Mouse (Mus musculus): ENCODE results near the gene Gm20388.
"Not testable (repeated sequence)": the region's sequence is repeated elsewhere in the genome, so short reads cannot be mapped to it uniquely, and the experiment has no call there.

The Gm20388 gene

GRCm38 (mm10) chr8:120341124-120341523 lies 430.5 kb downstream of the Gm20388 start:
- no peak for DNase-seq (ENCODE audit: low spot score)

GRCm38 (mm10) chr8:120342847-120343548 lies 432.4 kb downstream of the Gm20388 start:
- DNase-seq (ENCODE audit: low spot score) = no peak

GRCm38 (mm10) chr8:120343582-120343981 lies 432.9 kb downstream of the Gm20388 start:
- no peak for DNase-seq (ENCODE audit: low spot score)

GRCm38 (mm10) chr8:120344166-120344565 lies 433.5 kb downstream of the Gm20388 start:
- no peak for DNase-seq (ENCODE audit: low spot score)

DNA sequence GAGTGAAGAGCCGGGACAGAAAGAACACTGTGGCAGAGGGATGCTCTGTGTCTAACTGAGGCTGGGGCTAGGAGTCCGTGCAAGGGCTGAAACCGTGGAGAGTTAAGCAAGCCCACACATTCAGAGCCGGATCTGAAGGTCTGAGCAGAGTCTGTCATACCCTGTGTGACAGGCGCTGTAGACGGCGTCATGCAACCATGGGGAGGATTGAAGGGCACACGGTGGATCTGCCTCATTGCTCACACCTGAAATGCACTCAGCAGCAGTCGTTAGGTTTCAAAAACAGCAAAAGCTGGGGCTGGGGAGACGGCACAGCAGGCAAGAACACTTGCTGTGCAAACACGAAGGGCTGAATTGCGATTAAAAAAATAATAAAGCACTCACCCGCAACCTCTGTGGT lies 433.9 kb downstream of the Gm20388 start:
- DNase-seq (ENCODE audit: low spot score) = no peak

GRCm38 (mm10) chr8:120347734-120348341 lies 437.2 kb downstream of the Gm20388 start:
- no peak for DNase-seq (ENCODE audit: low spot score)

DNA sequence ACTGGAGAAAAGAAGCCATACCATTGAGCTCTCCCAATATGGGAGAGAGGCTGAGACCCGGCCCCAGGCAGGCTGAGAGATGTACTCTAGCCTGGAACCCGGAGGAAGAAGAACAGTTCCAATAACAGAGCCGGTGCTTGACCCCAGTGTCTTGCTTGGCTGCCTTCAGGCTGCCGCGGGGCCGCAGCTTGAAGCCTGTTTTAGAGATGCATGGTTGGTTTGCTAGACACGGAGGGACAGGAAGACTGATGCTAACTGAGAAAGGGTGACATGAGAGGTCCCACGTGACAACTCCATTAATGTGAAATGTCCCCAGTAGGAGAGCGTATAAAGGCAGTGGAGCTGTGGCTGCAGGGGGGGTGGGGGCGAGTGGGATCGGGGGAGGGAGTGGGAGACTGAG lies 438.3 kb downstream of the Gm20388 start:
- DNase-seq (ENCODE audit: low spot score) = no peak

DNA sequence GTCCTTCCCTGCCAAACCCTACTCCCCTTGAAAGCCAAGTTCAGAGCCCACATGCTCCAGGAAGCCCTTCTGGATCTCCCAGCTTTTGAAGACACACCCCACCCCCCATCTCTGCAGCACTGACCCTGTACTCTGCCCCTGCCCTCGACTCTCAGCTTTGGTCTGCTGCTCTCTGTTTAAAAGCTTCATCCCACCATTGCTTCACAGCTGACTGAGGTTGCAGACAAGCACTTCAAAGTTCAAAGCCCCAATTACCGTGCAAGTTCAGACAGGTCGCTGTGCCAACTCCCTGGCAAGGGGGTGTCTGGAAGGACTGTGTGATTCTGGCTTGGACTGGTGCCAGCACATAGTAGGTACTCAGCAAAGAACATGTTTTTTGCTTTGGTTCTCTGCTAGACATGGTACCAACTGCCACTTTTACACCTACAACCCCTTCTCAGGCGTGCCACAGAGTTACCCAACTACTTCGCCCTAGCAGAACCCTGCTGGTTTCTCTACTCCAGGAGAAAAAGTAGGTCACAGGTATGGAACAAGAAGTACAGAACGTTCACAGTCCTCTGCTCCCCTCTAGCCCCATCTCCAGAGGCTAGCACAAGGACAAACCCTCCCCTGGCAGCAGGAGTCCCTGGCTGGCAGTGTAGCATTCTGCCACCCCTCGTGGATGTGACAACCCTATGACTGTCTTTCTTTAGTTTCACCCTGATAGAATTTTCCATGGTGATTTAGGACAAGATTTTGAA lies 440.9 kb downstream of the Gm20388 start:
- no peak for DNase-seq (ENCODE audit: low spot score)

DNA sequence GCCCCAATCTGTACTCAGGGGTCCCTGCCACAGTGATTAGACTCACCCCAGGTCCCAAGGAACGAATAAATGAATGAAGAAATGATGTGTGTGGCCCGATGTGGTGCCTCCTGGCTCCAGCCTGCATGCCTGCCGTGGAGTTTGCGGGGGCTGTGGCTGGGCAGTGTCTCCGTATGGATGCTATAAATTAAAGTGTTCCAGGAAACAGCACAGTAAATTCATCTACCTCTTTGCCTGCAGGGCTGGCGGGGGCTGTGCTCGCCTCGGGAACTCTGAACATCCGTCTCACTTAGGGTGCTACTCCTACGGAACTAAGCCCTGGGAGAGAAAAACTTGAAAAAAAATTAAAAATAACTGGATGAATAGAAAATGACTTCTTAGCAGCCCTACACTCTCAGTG lies 441.5 kb downstream of the Gm20388 start:
- no peak for DNase-seq (ENCODE audit: low spot score)

DNA sequence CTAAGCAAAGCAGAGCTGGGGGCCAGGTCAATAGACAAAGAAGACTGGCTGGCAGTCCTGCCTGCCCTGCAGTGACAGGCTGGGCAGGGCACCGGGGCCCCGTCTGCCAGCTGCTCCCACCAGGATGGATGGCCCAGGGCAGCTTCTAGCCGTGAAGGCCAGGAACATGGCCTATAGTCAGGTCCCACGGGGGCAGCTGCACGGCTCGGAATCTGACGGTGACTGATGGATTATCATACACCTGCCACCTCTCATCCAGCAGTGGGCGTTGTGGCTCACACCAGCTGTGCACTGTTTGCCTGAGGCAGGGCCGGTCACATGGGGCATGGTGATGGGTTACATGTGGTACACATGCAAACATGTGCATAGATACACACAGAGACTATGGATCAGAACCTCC lies 445.4 kb downstream of the Gm20388 start:
- no peak for DNase-seq (ENCODE audit: low spot score)

DNA sequence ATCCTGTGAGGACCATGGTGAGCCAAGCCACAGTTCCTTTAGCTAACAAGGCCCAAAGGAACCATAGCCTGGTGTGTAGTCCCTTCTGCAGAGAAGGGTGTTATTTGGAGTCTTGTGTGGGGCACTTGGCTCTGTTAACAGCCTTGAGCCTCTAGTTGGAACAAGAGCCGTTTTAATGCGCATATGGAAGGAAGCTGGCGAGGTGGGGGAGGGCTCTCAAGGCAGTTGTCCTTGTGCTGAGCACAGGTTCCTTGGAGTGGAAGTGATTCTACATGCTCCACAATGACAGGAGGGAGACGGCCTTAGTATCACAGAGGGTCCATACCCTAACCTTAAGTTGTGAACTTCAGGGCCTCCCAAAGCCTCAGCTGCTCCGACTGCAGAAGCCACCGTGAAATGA lies 446.9 kb downstream of the Gm20388 start:
- DNase-seq (ENCODE audit: low spot score) = no peak

DNA sequence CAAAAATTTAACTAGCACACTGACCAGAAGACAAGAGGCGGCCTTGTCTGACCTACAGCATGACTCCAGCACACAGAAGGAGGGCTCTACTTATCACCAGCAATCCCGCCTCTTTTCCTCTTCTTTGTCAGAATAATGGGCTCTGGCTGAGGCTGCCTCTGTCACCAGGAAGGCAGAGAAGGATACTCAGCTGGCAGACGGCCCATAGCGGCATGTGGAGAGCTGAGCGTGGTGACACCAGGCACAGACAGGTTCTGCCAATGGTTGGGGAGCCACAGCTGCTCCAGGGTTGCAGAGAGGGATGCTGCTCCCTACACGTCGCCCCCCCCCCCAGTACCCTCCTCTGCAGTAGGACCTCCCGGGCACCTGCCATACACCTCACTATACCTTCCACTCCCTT lies 450.7 kb downstream of the Gm20388 start:
- no peak for DNase-seq (ENCODE audit: low spot score)

- DNase-seq (ENCODE audit: low spot score) = no peak
Observed at GRCm38 (mm10) chr8:120363552-120364071, 453.0 kb downstream of the Gm20388 start.

DNA sequence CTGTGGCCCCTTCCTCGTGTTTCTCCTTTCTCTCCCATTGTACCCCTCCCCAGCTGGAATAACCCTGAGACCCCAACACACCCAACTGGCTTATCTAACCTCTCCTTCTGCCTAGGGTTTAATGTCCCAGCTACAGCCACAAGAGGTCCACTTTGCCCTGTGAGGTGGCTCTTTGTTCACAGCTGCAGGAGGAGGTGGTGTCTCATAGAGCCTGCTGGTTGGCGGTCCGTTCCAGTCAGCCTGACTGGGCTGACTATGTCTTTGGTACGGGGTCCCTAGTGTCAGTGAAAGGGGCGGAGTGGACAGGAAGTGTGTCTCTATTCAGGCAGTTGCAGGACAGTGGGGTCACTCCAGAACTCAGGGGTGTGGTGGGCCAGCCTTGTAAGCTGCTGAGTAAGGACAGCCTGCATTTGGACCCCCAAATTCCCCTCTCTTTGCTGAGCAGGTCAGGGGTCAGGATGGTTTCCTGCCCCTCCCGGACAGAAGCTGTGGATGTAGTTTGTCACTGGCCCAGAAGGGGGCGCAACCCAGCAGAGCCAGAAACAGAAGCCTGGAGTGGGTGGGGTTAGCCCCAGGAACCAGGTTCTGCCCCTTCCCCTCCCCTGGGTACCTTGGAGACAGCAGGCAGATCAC lies 453.6 kb downstream of the Gm20388 start:
- peak; percentile 47 for DNase-seq (ENCODE audit: low spot score)

DNA sequence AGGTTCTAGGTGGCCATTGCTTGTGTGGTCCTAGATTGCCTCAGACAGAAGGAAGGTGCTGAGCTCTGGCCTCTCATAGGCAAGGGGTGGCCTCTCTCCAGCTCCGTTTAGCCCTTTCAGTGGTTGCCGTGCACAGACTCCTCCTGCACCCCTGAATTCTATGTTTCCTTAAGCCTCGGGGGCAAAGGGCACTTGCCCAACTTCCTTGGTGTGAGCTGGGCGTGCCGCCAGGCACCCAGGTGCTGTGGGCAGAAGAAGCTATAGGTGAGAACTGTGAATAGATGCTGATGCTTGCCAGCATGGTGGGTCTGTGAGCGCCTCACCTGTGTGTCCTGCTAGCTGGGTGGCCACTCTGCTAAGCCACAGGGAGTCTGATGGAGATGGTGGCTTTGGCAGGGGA lies 456.2 kb downstream of the Gm20388 start:
- no peak for DNase-seq (ENCODE audit: low spot score)

- not testable (repeated sequence) for DNase-seq (ENCODE audit: low spot score)
Observed at GRCm38 (mm10) chr8:120368191-120368590, 457.6 kb downstream of the Gm20388 start.

GRCm38 (mm10) chr8:120368814-120369649 lies 458.4 kb downstream of the Gm20388 start:
- peak; percentile 67 for DNase-seq (ENCODE audit: low spot score)

GRCm38 (mm10) chr8:120369956-120370355 lies 459.3 kb downstream of the Gm20388 start:
- no peak for DNase-seq (ENCODE audit: low spot score)

GRCm38 (mm10) chr8:120370461-120370860 lies 459.8 kb downstream of the Gm20388 start:
- DNase-seq (ENCODE audit: low spot score) = no peak

- DNase-seq (ENCODE audit: low spot score) = no peak
Observed at GRCm38 (mm10) chr8:120371146-120371545, 460.5 kb downstream of the Gm20388 start.

DNA sequence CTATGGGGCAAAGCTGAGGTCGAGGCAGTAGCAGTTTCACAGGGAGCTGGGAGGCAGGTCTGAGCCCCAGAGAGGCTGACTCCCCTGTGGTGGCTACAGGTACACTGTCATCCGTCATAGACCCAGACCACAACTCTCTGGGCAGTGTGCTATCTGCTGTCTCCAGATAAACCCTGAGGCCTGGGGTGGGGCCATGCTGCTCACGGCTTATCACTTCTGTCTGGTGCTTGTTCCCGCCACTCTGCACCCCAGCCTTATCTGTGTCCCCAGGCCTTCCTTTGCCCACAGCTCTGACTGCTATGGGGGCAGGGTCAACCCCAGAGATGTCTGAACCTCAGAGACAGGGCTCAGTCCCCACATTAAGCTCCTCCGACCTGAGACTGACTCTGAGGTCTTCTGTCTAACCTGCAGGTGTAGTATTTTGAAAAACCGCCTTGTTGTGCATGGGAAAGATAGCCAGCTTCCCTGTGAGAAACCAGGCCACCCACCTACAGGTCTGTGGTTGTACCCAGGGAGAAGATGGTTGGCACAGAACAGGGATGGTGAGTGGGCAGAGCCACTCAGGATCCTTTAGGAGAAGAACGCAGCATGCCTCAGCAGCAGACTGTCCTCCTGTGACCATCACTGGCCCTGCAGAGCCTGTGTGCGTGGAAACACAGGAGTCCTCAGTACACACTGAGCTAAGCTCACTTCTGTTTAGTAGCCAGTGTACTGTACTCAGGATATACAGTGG lies 461.2 kb downstream of the Gm20388 start:
- DNase-seq (ENCODE audit: low spot score) = no peak

Data from T-cell, adult 2 months (primary cell).